10 mouse cellular contexts compared by ENCODE assay signal in genomic region chr11:120258896-120259689, GRCm38 (mm10). TPM values are rescaled to one million over a fixed set of nuclear protein-coding genes. Genes with fewer than 3 reads are reported as not detected.
A peak's percentile ranks its signal among the peaks of the same experiment; 100 is the strongest.
DNase-seq lines count a peak whose midpoint lies in the region; ATAC-seq and TF ChIP-seq lines count a peak whose summit lies in the region.
"Had no signal": no experiment of that assay in that cellular context is flagged by ENCODE, and none has a peak within 500 bp of the region (broad histone marks: within the 10 kb centered on the region; RNA-seq: fewer than 3 reads in every experiment).

No protein-coding gene starts in this region.

- peak overlapping the region; percentile 24 for H3K4me2 ChIP-seq in forebrain, embryonic 13.5 days
- no peak overlapping the region for H3K4me2 ChIP-seq in forebrain, postnatal 0 days (ENCODE audit: low read depth)
- H3K4me2 ChIP-seq in midbrain, embryonic 14.5 days (ENCODE audit: low read length), result no peak overlapping the region
- H3K4me2 ChIP-seq in forebrain, embryonic 14.5 days (ENCODE audit: low read length), result no peak overlapping the region
- H3K4me2 ChIP-seq in neural tube, embryonic 12.5 days (replicated peaks), result peak overlapping the region; percentile 4; the same call in 1 of the 2 replicates

- H3K4me1 ChIP-seq in forebrain, embryonic 13.5 days, result peaks cover 97% of the 10 kb centered on the region
- H3K4me1 ChIP-seq in forebrain, postnatal 0 days (ENCODE audit: insufficient read depth), result peaks cover 63% of the 10 kb centered on the region
- H3K4me1 ChIP-seq in midbrain, embryonic 10.5 days, result peaks cover 99% of the 10 kb centered on the region
- H3K4me1 ChIP-seq in midbrain, embryonic 14.5 days (ENCODE audit: control insufficient read depth, insufficient read depth, low read length), result peaks cover 75% of the 10 kb centered on the region
- H3K4me1 ChIP-seq in forebrain, embryonic 14.5 days (ENCODE audit: control insufficient read depth, insufficient read depth, low read length), result peaks cover 91% of the 10 kb centered on the region
- peaks cover 98% of the 10 kb centered on the region for H3K4me1 ChIP-seq in neural tube, embryonic 12.5 days

- peaks cover 10% of the 10 kb centered on the region; the same call in 1 of the 2 replicates for H3K27me3 ChIP-seq in forebrain, embryonic 13.5 days
- no peaks in the 10 kb centered on the region for H3K27me3 ChIP-seq in forebrain, postnatal 0 days (ENCODE audit: insufficient read depth, low read length)
- no peaks in the 10 kb centered on the region for H3K27me3 ChIP-seq in midbrain, embryonic 10.5 days (ENCODE audit: low read depth, poor library complexity, severe bottlenecking)
- no peaks in the 10 kb centered on the region for H3K27me3 ChIP-seq in midbrain, embryonic 14.5 days (ENCODE audit: control insufficient read depth, insufficient read depth, low read length)
- 0 out of 2 replicates have a peak, but pooled peaks cover 3% of the 10 kb centered on the region for H3K27me3 ChIP-seq in forebrain, embryonic 14.5 days (replicated peaks; ENCODE audit: control insufficient read depth, insufficient read depth, low read length)
- H3K27me3 ChIP-seq in neural tube, embryonic 12.5 days (replicated peaks), result no peaks in the 10 kb centered on the region
- H3K27me3 ChIP-seq: Patski had no signal

- peak overlapping the region; percentile 88 for H3K27ac ChIP-seq in forebrain, embryonic 13.5 days
- H3K27ac ChIP-seq in forebrain, postnatal 0 days (ENCODE audit: low read depth, low read length), result no peak overlapping the region
- H3K27ac ChIP-seq in midbrain, embryonic 10.5 days (replicated peaks), result no peak overlapping the region
- H3K27ac ChIP-seq in midbrain, embryonic 14.5 days (replicated peaks; ENCODE audit: low read depth, low read length), result no peak overlapping the region
- peak overlapping the region; percentile 73; the same call in 1 of the 2 replicates for H3K27ac ChIP-seq in forebrain, embryonic 14.5 days (ENCODE audit: low read depth, low read length)
- H3K27ac ChIP-seq in neural tube, embryonic 12.5 days, result 0 out of 2 replicates have a peak overlapping the region, but pooled peaks have one; percentile 20
- H3K27ac ChIP-seq: liver, embryonic 14.5 days had no signal

- H3K9ac ChIP-seq in forebrain, embryonic 13.5 days, result no peak overlapping the region
- no peak overlapping the region for H3K9ac ChIP-seq in forebrain, postnatal 0 days
- H3K9ac ChIP-seq in midbrain, embryonic 14.5 days (replicated peaks; ENCODE audit: low read length), result no peak overlapping the region; the same call in 1 of the 2 replicates
- H3K9ac ChIP-seq in forebrain, embryonic 14.5 days (ENCODE audit: low read length), result no peak overlapping the region
- no peak overlapping the region for H3K9ac ChIP-seq in neural tube, embryonic 12.5 days
- H3K9ac ChIP-seq: liver, embryonic 14.5 days had no signal

- H3K4me3 ChIP-seq in forebrain, embryonic 13.5 days, result no peak overlapping the region
- no peak overlapping the region for H3K4me3 ChIP-seq in forebrain, postnatal 0 days (ENCODE audit: low read depth, low read length)
- 0 out of 2 replicates have a peak overlapping the region, but pooled peaks have one; percentile 8 for H3K4me3 ChIP-seq in midbrain, embryonic 10.5 days
- H3K4me3 ChIP-seq in midbrain, embryonic 14.5 days (replicated peaks; ENCODE audit: low read depth, low read length), result no peak overlapping the region
- no peak overlapping the region for H3K4me3 ChIP-seq in forebrain, embryonic 14.5 days (ENCODE audit: low read depth, low read length)
- no peak overlapping the region for H3K4me3 ChIP-seq in neural tube, embryonic 12.5 days

- no peaks in the 10 kb centered on the region for H3K9me3 ChIP-seq in forebrain, embryonic 13.5 days (replicated peaks)
- H3K9me3 ChIP-seq in forebrain, postnatal 0 days (ENCODE audit: low read length), result no peaks in the 10 kb centered on the region
- no peaks in the 10 kb centered on the region for H3K9me3 ChIP-seq in midbrain, embryonic 10.5 days (replicated peaks)
- H3K9me3 ChIP-seq in midbrain, embryonic 14.5 days (ENCODE audit: control insufficient read depth, low read length), result no peaks in the 10 kb centered on the region
- H3K9me3 ChIP-seq in forebrain, embryonic 14.5 days (replicated peaks; ENCODE audit: control insufficient read depth, low read length), result no peaks in the 10 kb centered on the region
- H3K9me3 ChIP-seq in neural tube, embryonic 12.5 days, result no peaks in the 10 kb centered on the region

- DNase-seq in forebrain, postnatal 0 days, result no peak
- DNase-seq in midbrain, embryonic 10.5 days (ENCODE audit: low spot score), result no peak
- DNase-seq in midbrain, embryonic 14.5 days, result no peak
- DNase-seq in forebrain, embryonic 14.5 days (ENCODE audit: low spot score), result no peak
- no peak for DNase-seq in c-Kit-positive CD71-positive TER-119-positive erythroid progenitor cells, embryonic 14.5 days (ENCODE audit: low spot score)
- no peak for DNase-seq in cerebellum, adult 18-20 months

- TF ChIP-seq CTCF in forebrain, postnatal 0 days (IDR thresholded peaks at IDR 0.05; ENCODE audit: low read depth), result no peak

- WGBS in forebrain, embryonic 13.5 days, result 67% methylated on average over 12 of the region's 12 CpGs
- 67% methylated on average over 11 of the region's 12 CpGs for WGBS in forebrain, postnatal 0 days
- WGBS in midbrain, embryonic 10.5 days, result 68% methylated on average over 12 of the region's 12 CpGs
- WGBS in midbrain, embryonic 14.5 days, result 63% methylated on average over 12 of the region's 12 CpGs
- WGBS in forebrain, embryonic 14.5 days, result 65% methylated on average over 12 of the region's 12 CpGs
- WGBS in neural tube, embryonic 12.5 days, result 54% methylated on average over 12 of the region's 12 CpGs

- ATAC-seq in forebrain, embryonic 13.5 days, result no peak
- no peak for ATAC-seq in forebrain, postnatal 0 days
- no peak for ATAC-seq in midbrain, embryonic 14.5 days (ENCODE audit: low FRiP score, low TSS enrichment)
- no peak for ATAC-seq in forebrain, embryonic 14.5 days
- ATAC-seq in neural tube, embryonic 12.5 days (ENCODE audit: low FRiP score, low read depth), result no peak
- ATAC-seq: Patski had no signal

- peaks cover 10% of the 10 kb centered on the region; the same call in 1 of the 2 replicates for H3K36me3 ChIP-seq in forebrain, embryonic 13.5 days (ENCODE audit: poor library complexity, severe bottlenecking)
- peaks cover 2% of the 10 kb centered on the region; the same call in 1 of the 2 replicates for H3K36me3 ChIP-seq in forebrain, postnatal 0 days (ENCODE audit: insufficient read depth)
- peaks cover 72% of the 10 kb centered on the region for H3K36me3 ChIP-seq in midbrain, embryonic 10.5 days
- peaks cover 19% of the 10 kb centered on the region for H3K36me3 ChIP-seq in midbrain, embryonic 14.5 days (ENCODE audit: control insufficient read depth, insufficient read depth, low read length)
- no peaks in the 10 kb centered on the region for H3K36me3 ChIP-seq in forebrain, embryonic 14.5 days (ENCODE audit: control insufficient read depth, insufficient read depth, low read length)
- H3K36me3 ChIP-seq in neural tube, embryonic 12.5 days, result peaks cover 10% of the 10 kb centered on the region

RNA-seq across cellular contexts. Expression of gene Bahcc1, which starts 26.3 kb away (rescaled TPM):
- 17.2 TPM in 2 replicates for polyA plus RNA-seq in forebrain, embryonic 13.5 days (2015; fragmentation: Nextera tagmentation; extraction: Ambion mirVana)
- total RNA-seq in forebrain, postnatal 0 days (2014; rRNA removed), result 19.3 and 26.5 TPM in 2 replicates
- polyA plus RNA-seq in forebrain, postnatal 0 days (2015; fragmentation: Nextera tagmentation; extraction: Ambion mirVana), result 3.9 and 6.5 TPM in 2 replicates
- polyA plus RNA-seq in midbrain, embryonic 10.5 days (2016; fragmentation: Nextera tagmentation; extraction: Ambion mirVana), result 14.3 and 16.6 TPM in 2 replicates
- 20.0 and 25.9 TPM in 2 replicates for polyA plus RNA-seq in midbrain, embryonic 14.5 days (2014; fragmentation: Nextera tagmentation; extraction: Ambion mirVana)
- polyA plus RNA-seq in forebrain, embryonic 14.5 days (2014; fragmentation: Nextera tagmentation; extraction: Ambion mirVana), result 12.6 and 14.5 TPM in 2 replicates
- polyA plus RNA-seq in neural tube, embryonic 12.5 days (2016; fragmentation: Nextera tagmentation; extraction: Ambion mirVana), result 21.6 and 22.8 TPM in 2 replicates

Comparison
In these comparisons a context has a peak if more than half of its experiments do, and no peak if none do; other contexts are left out.
1. H3K27ac ChIP-seq: peak in forebrain, embryonic 13.5 days (single experiment), forebrain, embryonic 14.5 days (single experiment) and neural tube, embryonic 12.5 days (single experiment); none in forebrain, postnatal 0 days (single experiment), midbrain, embryonic 10.5 days (single experiment) and midbrain, embryonic 14.5 days (single experiment).
2. H3K4me2 ChIP-seq: peak in forebrain, embryonic 13.5 days (single experiment) and neural tube, embryonic 12.5 days (single experiment); none in forebrain, postnatal 0 days (single experiment), midbrain, embryonic 14.5 days (single experiment) and forebrain, embryonic 14.5 days (single experiment).